Mouse (Mus musculus) Patski (cell line): ENCODE data around the gene Serpinc1. TPM values are rescaled to one million over a fixed set of nuclear protein-coding genes. Genes with fewer than 3 reads are reported as not detected.

Experiments used
- ATAC-seq: fragments of 100-300 bp; one replicate; pipeline ENCODE4 v1.8.0; 2021
- CTCF ChIA-PET: fragments of 350-600 bp; sonication (Branson Sonifier 250); formaldehyde crosslinking; loops from one replicate; lab custom pipeline; 2022; ENCODE audit warnings: inconsistent platforms; lab: Charles Lee
- POLR2A ChIA-PET: fragments of 350-600 bp; sonication (Branson Sonifier 250); formaldehyde crosslinking; loops from one replicate; lab custom pipeline; 2022; ENCODE audit warnings: antibody characterized with exemption, inconsistent platforms; lab: Charles Lee
- DNase-seq: peaks from one replicate; pipeline ENCODE4 v3.0.0-alpha.2; 2011; ENCODE audit warnings: low read depth, low spot score
- H3K27me3 ChIP-seq: fragments of 371-371 bp; one replicate; pipeline ENCODE4 v1.5.1; 2021
- CTCF ChIP-seq: fragments of 100-300 bp; IDR thresholded peaks from one replicate; pipeline ENCODE4 v1.5.1; 2021
- in situ Hi-C: fragments of 300-500 bp; cut with MboI; formaldehyde crosslinking; loops from 3 replicates; pipeline ENCODE4 v1.11.1; 2018; ENCODE audit warnings: low pct_unique_long_range_greater_than_20kb, mixed read lengths
- polyA plus RNA-seq: library from polyadenylated mRNA; unstranded; gene quantifications from one replicate; pipeline ENCODE4 v1.2.3, GENCODE M21; 2021

The Serpinc1 gene
- polyA plus RNA-seq, 1 experiment from 2014 or later, result 1.3 TPM

- CTCF ChIA-PET, result interaction anchor here (1.3 to 1.4 kb wide), 2 partner anchors 16 to 100 kb away, joined by 3 to 4 read pairs; no protein-coding TSS in a partner anchor
- H3K27me3 ChIP-seq, result no peaks in the 10 kb centered on the region
- POLR2A ChIA-PET, result interaction anchor here (0.6 to 2.0 kb wide), 7 partner anchors 10 to 1052 kb away, joined by 3 to 7 read pairs (median 3); partner anchors contain the start of genes Cenpl, Dars2 and Klhl20
- in situ Hi-C loops, result no loop called here
- DNase-seq (peak; percentile 96), ATAC-seq (peak; percentile 80)
- no peak for TF ChIP-seq CTCF
Measured at GRCm38 (mm10) chr1:161034435-161035280, 56.3 kb downstream of the Serpinc1 start, which contains the start of gene Zbtb37. Zbtb37 (minus strand) TSS chr1:161034849.

GRCm38 (mm10) chr1:161035281-161035785 lies 56.9 kb downstream of the Serpinc1 start:
- ChIA-PET POLR2A (interaction anchor here (0.6 to 2.0 kb wide), 7 partner anchors 9 to 1051 kb away, joined by 3 to 7 read pairs (median 3); partner anchors contain the start of genes Cenpl, Dars2 and Klhl20), CTCF (interaction anchor here (1.3 to 1.4 kb wide), 2 partner anchors 17 to 101 kb away, joined by 3 to 4 read pairs; no protein-coding TSS in a partner anchor)
- H3K27me3 ChIP-seq, result no peaks in the 10 kb centered on the region
- in situ Hi-C loops, result no loop called here
- ATAC-seq, result peak; percentile 59
- no peak for DNase-seq
- TF ChIP-seq CTCF, result no peak

- TF ChIP-seq CTCF, result no peak
- DNase-seq (no peak), ATAC-seq (no peak)
- POLR2A ChIA-PET, result interaction anchor here (1.1 to 2.0 kb wide), 4 partner anchors 9 to 95 kb away, joined by 3 to 7 read pairs (median 4); partner anchors contain the start of genes Cenpl, Dars2 and Klhl20
- H3K27me3 ChIP-seq, result no peaks in the 10 kb centered on the region
- in situ Hi-C loops, result no loop called here
- CTCF ChIA-PET, result interaction anchor here (1.4 kb wide), 1 partner anchor 101 kb away, joined by 4 read pairs; no protein-coding TSS in a partner anchor
Measured at GRCm38 (mm10) chr1:161035786-161036404, 57.5 kb downstream of the Serpinc1 start.

- in situ Hi-C loops, result no loop called here
- H3K27me3 ChIP-seq, result no peaks in the 10 kb centered on the region
- ATAC-seq (no peak), DNase-seq (no peak)
- ChIA-PET POLR2A (interaction anchor here (1.9 to 2.0 kb wide), 2 partner anchors 33 to 34 kb away, joined by 6 to 7 read pairs; partner anchors contain the start of genes Cenpl and Dars2), CTCF (interaction anchor here (1.4 kb wide), 1 partner anchor 102 kb away, joined by 4 read pairs; no protein-coding TSS in a partner anchor)
- no peak for TF ChIP-seq CTCF
Measured at GRCm38 (mm10) chr1:161036411-161036841, 58.0 kb downstream of the Serpinc1 start.

GRCm38 (mm10) chr1:161037026-161037425 lies 58.6 kb downstream of the Serpinc1 start:
- no peak for TF ChIP-seq CTCF
- no peaks in the 10 kb centered on the region for H3K27me3 ChIP-seq
- no peak for DNase-seq
- ATAC-seq, result no peak
- in situ Hi-C loops, result no loop called here
- POLR2A ChIA-PET, result interaction anchor here (0.6 to 1.9 kb wide), 2 partner anchors 20 to 34 kb away, joined by 3 to 7 read pairs; partner anchors contain the start of genes Cenpl and Dars2
- CTCF ChIA-PET, result no interaction called here

GRCm38 (mm10) chr1:161037599-161037998 lies 59.2 kb downstream of the Serpinc1 start:
- ChIA-PET CTCF (no interaction called here), POLR2A (interaction anchor here (0.6 to 0.7 kb wide), 2 partner anchors 20 to 25 kb away, joined by 3 read pairs; no protein-coding TSS in a partner anchor)
- no peaks in the 10 kb centered on the region for H3K27me3 ChIP-seq
- in situ Hi-C loops, result no loop called here
- no peak for TF ChIP-seq CTCF
- ATAC-seq (no peak), DNase-seq (no peak)

- ChIA-PET CTCF (no interaction called here), POLR2A (interaction anchor here (0.7 kb wide), 1 partner anchor 24 kb away, joined by 3 read pairs; no protein-coding TSS in a partner anchor)
- no peak for DNase-seq
- no peak for ATAC-seq
- in situ Hi-C loops, result no loop called here
- no peaks in the 10 kb centered on the region for H3K27me3 ChIP-seq
- TF ChIP-seq CTCF, result no peak
Measured at GRCm38 (mm10) chr1:161038004-161038403, 59.6 kb downstream of the Serpinc1 start.

- CTCF ChIA-PET, result no interaction called here
- no peaks in the 10 kb centered on the region for H3K27me3 ChIP-seq
- TF ChIP-seq CTCF, result no peak
- in situ Hi-C loops, result no loop called here
- ATAC-seq, result no peak
- DNase-seq, result no peak
- POLR2A ChIA-PET, result no interaction called here
Measured at GRCm38 (mm10) chr1:161038968-161039721, 60.8 kb downstream of the Serpinc1 start.

GRCm38 (mm10) chr1:161039741-161040425 lies 61.5 kb downstream of the Serpinc1 start:
- no peak for DNase-seq
- TF ChIP-seq CTCF, result no peak

More at GRCm38 (mm10) chr1:161039741-161040425, 61.5 kb downstream of the Serpinc1 start:
- no peak for ATAC-seq
- in situ Hi-C loops, result no loop called here
- ChIA-PET CTCF (no interaction called here), POLR2A (no interaction called here)
- no peaks in the 10 kb centered on the region for H3K27me3 ChIP-seq
